Mouse (Mus musculus) lung, embryonic 16.5 days (tissue): ENCODE results near the gene Slc2a9. TPM values are rescaled to one million over a fixed set of nuclear protein-coding genes. Genes with fewer than 3 reads are reported as not detected.

Source experiments
- ATAC-seq: fragments of 200-750 bp; cut with Nextera tagmentation; 2 replicates; pipeline ENCODE4 v1.8.0; 2017; ENCODE audit warnings: low read depth, mild to moderate bottlenecking, moderate library complexity
- H3K27ac ChIP-seq: fragments of 300-500 bp; sonication (generic); 2 replicates; pipeline ENCODE4 v1.5.1; 2014; ENCODE audit warnings: mild to moderate bottlenecking, control low read depth, low read length
- H3K27me3 ChIP-seq: fragments of 300-500 bp; sonication (generic); 2 replicates; pipeline ENCODE4 v1.6.1; 2014; ENCODE audit warnings: low read depth, low read length, mixed read lengths; ENCODE audit not compliant: control insufficient read depth, insufficient read depth
- H3K36me3 ChIP-seq: fragments of 300-500 bp; sonication (generic); 2 replicates; pipeline ENCODE4 v1.6.1; 2014; ENCODE audit warnings: low read length; ENCODE audit not compliant: control insufficient read depth, insufficient read depth
- H3K4me1 ChIP-seq: fragments of 300-500 bp; sonication (generic); replicated peaks from 2 replicates; pipeline ENCODE4 v1.6.1; 2014; ENCODE audit warnings: low read length, mixed read lengths; ENCODE audit not compliant: control insufficient read depth, insufficient read depth
- H3K4me2 ChIP-seq: fragments of 300-500 bp; sonication (generic); 2 replicates; pipeline ENCODE4 v1.6.1; 2014; ENCODE audit warnings: low read depth, low read length, control low read depth
- H3K4me3 ChIP-seq: fragments of 300-500 bp; sonication (generic); 2 replicates; pipeline ENCODE4 v1.5.1; 2014; ENCODE audit warnings: mild to moderate bottlenecking, low read length, control low read depth
- H3K9ac ChIP-seq: fragments of 300-500 bp; sonication (generic); 2 replicates; pipeline ENCODE4 v1.6.1; 2014; ENCODE audit warnings: low read length, control low read depth
- H3K9me3 ChIP-seq: fragments of 300-500 bp; sonication (generic); 2 replicates; pipeline ENCODE4 v1.6.1; 2016; ENCODE audit warnings: low read length; ENCODE audit not compliant: control insufficient read depth
- WGBS: fragments of 180-500 bp; shearing (Covaris S2); extraction: QIAGEN DNeasy Blood & Tissue Kit; methylation state at CpG from one replicate; pipeline ENCODE4 v1.1.7; 2014; 5-methylcytosine and 5-hydroxymethylcytosine counted together
- polyA plus RNA-seq: library from polyadenylated mRNA; unstranded; fragments of >200 nt; fragmentation: Nextera tagmentation; extraction: Ambion mirVana; gene quantifications from 2 replicates; pipeline ENCODE4 v1.2.1, GENCODE M21; 2015

Gene Slc2a9
- polyA plus RNA-seq, 1 experiment from 2014 or later, result 1.2 TPM

- Histone ChIP-seq H3K9me3 (no peaks in the 10 kb centered on the region), H3K4me2 (no peak overlapping the region), H3K4me3 (no peak overlapping the region), H3K27ac (no peak overlapping the region), H3K36me3 (no peaks in the 10 kb centered on the region), H3K4me1 (no peaks in the 10 kb centered on the region), H3K9ac (no peak overlapping the region), H3K27me3 (no peaks in the 10 kb centered on the region)
- 86% methylated on average over 5 of the region's 5 CpGs for WGBS
- no peak for ATAC-seq
Observed at GRCm38 (mm10) chr5:38379970-38380369, 123.0 kb downstream of the Slc2a9 start.

- H3K27ac ChIP-seq, result no peak overlapping the region
- H3K4me1 ChIP-seq, result no peaks in the 10 kb centered on the region
- H3K4me2 ChIP-seq, result no peak overlapping the region
- no peaks in the 10 kb centered on the region for H3K36me3 ChIP-seq
- no peaks in the 10 kb centered on the region for H3K9me3 ChIP-seq
- H3K27me3 ChIP-seq, result no peaks in the 10 kb centered on the region
- H3K9ac ChIP-seq, result no peak overlapping the region
- WGBS, result 7% methylated on average over 5 of the region's 5 CpGs
- ATAC-seq, result peak; percentile 65
- no peak overlapping the region for H3K4me3 ChIP-seq
Observed at GRCm38 (mm10) chr5:38372369-38372768, 130.6 kb downstream of the Slc2a9 start.

GRCm38 (mm10) chr5:38371308-38371707, 131.6 kb downstream of the Slc2a9 start:
- Histone ChIP-seq H3K9me3 (no peaks in the 10 kb centered on the region), H3K4me1 (no peaks in the 10 kb centered on the region; the same call in 1 of the 2 replicates), H3K27me3 (no peaks in the 10 kb centered on the region), H3K36me3 (no peaks in the 10 kb centered on the region), H3K4me2 (no peak overlapping the region), H3K27ac (no peak overlapping the region), H3K4me3 (no peak overlapping the region), H3K9ac (no peak overlapping the region)
- WGBS, result 78% methylated on average over 1 of the region's 1 CpGs
- no peak for ATAC-seq

GRCm38 (mm10) chr5:38366650-38367470, 136.1 kb downstream of the Slc2a9 start:
- peak overlapping the region; percentile 61 for H3K4me2 ChIP-seq
- H3K36me3 ChIP-seq, result no peaks in the 10 kb centered on the region
- 0 out of 2 replicates have a peak overlapping the region, but pooled peaks have one; percentile 29 for H3K9ac ChIP-seq
- peak overlapping the region; percentile 41 for H3K4me3 ChIP-seq
- peak; percentile 88 for ATAC-seq
- no peaks in the 10 kb centered on the region for H3K27me3 ChIP-seq
- H3K27ac ChIP-seq, result peak overlapping the region; percentile 32; the same call in 1 of the 2 replicates
- no peaks in the 10 kb centered on the region; the same call in 1 of the 2 replicates for H3K4me1 ChIP-seq
- 9% methylated on average over 18 of the region's 18 CpGs for WGBS
- no peaks in the 10 kb centered on the region for H3K9me3 ChIP-seq

GRCm38 (mm10) chr5:38365521-38365920, 137.4 kb downstream of the Slc2a9 start:
- H3K4me2 ChIP-seq, result no peak overlapping the region
- H3K9ac ChIP-seq, result no peak overlapping the region
- no peaks in the 10 kb centered on the region for H3K36me3 ChIP-seq
- no peak for ATAC-seq
- H3K27me3 ChIP-seq, result no peaks in the 10 kb centered on the region
- H3K9me3 ChIP-seq, result no peaks in the 10 kb centered on the region
- WGBS, result 43% methylated on average over 2 of the region's 2 CpGs
- no peaks in the 10 kb centered on the region; the same call in 1 of the 2 replicates for H3K4me1 ChIP-seq
- H3K4me3 ChIP-seq, result no peak overlapping the region
- H3K27ac ChIP-seq, result no peak overlapping the region

- Histone ChIP-seq H3K4me2 (no peak overlapping the region), H3K9ac (no peak overlapping the region), H3K27me3 (no peaks in the 10 kb centered on the region), H3K36me3 (no peaks in the 10 kb centered on the region), H3K27ac (no peak overlapping the region), H3K9me3 (no peaks in the 10 kb centered on the region), H3K4me3 (no peak overlapping the region), H3K4me1 (no peaks in the 10 kb centered on the region; the same call in 1 of the 2 replicates)
- 73% methylated on average over 5 of the region's 5 CpGs for WGBS
- no peak for ATAC-seq
Observed at GRCm38 (mm10) chr5:38364396-38364795, 138.5 kb downstream of the Slc2a9 start.

GRCm38 (mm10) chr5:38359716-38360115, 143.2 kb downstream of the Slc2a9 start:
- 74% methylated on average over 2 of the region's 2 CpGs for WGBS
- Histone ChIP-seq H3K27me3 (no peaks in the 10 kb centered on the region), H3K9ac (no peak overlapping the region), H3K4me1 (no peaks in the 10 kb centered on the region), H3K4me3 (no peak overlapping the region), H3K9me3 (no peaks in the 10 kb centered on the region), H3K27ac (no peak overlapping the region), H3K4me2 (no peak overlapping the region), H3K36me3 (no peaks in the 10 kb centered on the region)
- ATAC-seq, result no peak

GRCm38 (mm10) chr5:38356927-38357326, 146.0 kb downstream of the Slc2a9 start:
- no peaks in the 10 kb centered on the region for H3K4me1 ChIP-seq
- no peak overlapping the region for H3K4me2 ChIP-seq
- no peaks in the 10 kb centered on the region for H3K9me3 ChIP-seq
- H3K27ac ChIP-seq, result no peak overlapping the region
- H3K27me3 ChIP-seq, result no peaks in the 10 kb centered on the region
- 71% methylated on average over 3 of the region's 3 CpGs for WGBS
- H3K36me3 ChIP-seq, result no peaks in the 10 kb centered on the region
- no peak overlapping the region for H3K4me3 ChIP-seq
- no peak for ATAC-seq
- no peak overlapping the region for H3K9ac ChIP-seq

GRCm38 (mm10) chr5:38350351-38350929, 152.5 kb downstream of the Slc2a9 start:
- no peaks in the 10 kb centered on the region for H3K9me3 ChIP-seq
- H3K4me1 ChIP-seq, result no peaks in the 10 kb centered on the region

More at GRCm38 (mm10) chr5:38350351-38350929, 152.5 kb downstream of the Slc2a9 start:
- Histone ChIP-seq H3K36me3 (no peaks in the 10 kb centered on the region), H3K27me3 (no peaks in the 10 kb centered on the region), H3K4me2 (no peak overlapping the region), H3K4me3 (no peak overlapping the region), H3K27ac (no peak overlapping the region), H3K9ac (no peak overlapping the region)
- no peak for ATAC-seq
- 40% methylated on average over 5 of the region's 5 CpGs for WGBS
